Mouse (Mus musculus): ENCODE measurements around the gene Rnf216.

- TF ChIP-seq EP300 (IDR thresholded peaks at IDR 0.05; ENCODE audit: low read length) (no peak), CTCF (conservative IDR thresholded peaks at IDR 0.05 in 1 of 2, IDR thresholded peaks at IDR 0.05 in 1 of 2; ENCODE audit: low read depth in 2 of 2, low read length in 2 of 2) (no peak), TBP (conservative IDR thresholded peaks at IDR 0.05; ENCODE audit: low read depth, low read length) (no peak)
Observed at GRCm38 (mm10) chr5:142984271-142984670, 128.5 kb downstream of the Rnf216 start.

All from CH12.LX (cell line).